Mouse (Mus musculus) brain, embryonic 14.5 days (tissue): Measurements from ENCODE around the gene Vps37b.

Experiments used
- CTCF ChIP-seq: fragments of 200-500 bp; IDR thresholded peaks from 2 replicates; pipeline ENCODE4 v1.5.1; 2012; ENCODE audit warnings: inconsistent platforms, mild to moderate bottlenecking, moderate library complexity, borderline replicate concordance; ENCODE audit not compliant: insufficient read depth, insufficient read length; ENCODE audit errors: extremely low read depth
- POLR2A ChIP-seq: fragments of 200-500 bp; IDR thresholded peaks from 2 replicates; pipeline ENCODE4 v1.6.1; 2012; ENCODE audit warnings: mild to moderate bottlenecking, inconsistent platforms, borderline replicate concordance; ENCODE audit not compliant: poor library complexity, insufficient read depth, insufficient read length, severe bottlenecking; ENCODE audit errors: extremely low read depth

DNA sequence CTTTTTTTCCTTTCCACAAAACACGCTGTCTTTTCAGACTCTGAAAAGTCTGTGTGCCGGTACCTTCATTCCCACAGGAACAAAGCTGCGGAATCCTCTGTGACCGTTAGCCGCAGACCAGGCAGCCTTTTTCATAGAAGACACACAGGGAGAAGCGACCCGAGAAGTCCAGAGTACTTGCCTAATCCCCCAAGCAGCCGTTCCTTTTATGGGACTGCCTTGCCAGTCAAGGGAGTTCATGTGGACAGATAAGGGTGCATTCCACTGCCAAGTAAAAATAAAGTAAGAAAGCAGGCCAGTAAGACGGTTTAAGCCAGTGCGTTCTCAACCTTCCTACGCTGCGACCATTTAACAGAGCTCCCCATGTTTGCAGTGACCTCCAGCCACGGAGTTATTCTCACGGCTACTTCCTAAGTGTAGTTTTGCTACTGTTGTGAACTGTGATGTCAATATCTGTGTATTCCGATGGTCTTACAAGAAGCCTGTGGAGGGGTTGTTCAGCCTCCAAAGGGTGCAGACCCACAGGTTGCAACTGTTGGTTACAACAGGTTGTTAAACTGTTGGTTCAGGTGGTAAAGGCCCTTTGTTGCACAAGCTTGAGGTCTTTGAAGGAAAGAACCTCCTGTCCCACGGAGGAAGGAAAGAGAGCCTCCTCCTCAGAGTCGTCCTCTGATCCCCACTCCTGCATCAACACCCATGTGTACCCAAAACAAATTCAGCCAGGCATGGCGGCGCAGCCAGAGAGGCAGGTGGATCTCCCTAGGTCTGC is 4.2 kb downstream of the Vps37b start:
- TF ChIP-seq CTCF, result no peak
- no peak for TF ChIP-seq POLR2A
